Mouse (Mus musculus) c-Kit-positive CD71-positive TER-119-positive erythroid progenitor cells, embryonic 14.5 days (primary cell): Measurements from ENCODE around the gene Klf15.

Experiments used
- DNase-seq: peaks from one replicate; pipeline ENCODE4 v3.0.0-alpha.2; 2013; ENCODE audit warnings: low spot score

The Klf15 gene

DNA sequence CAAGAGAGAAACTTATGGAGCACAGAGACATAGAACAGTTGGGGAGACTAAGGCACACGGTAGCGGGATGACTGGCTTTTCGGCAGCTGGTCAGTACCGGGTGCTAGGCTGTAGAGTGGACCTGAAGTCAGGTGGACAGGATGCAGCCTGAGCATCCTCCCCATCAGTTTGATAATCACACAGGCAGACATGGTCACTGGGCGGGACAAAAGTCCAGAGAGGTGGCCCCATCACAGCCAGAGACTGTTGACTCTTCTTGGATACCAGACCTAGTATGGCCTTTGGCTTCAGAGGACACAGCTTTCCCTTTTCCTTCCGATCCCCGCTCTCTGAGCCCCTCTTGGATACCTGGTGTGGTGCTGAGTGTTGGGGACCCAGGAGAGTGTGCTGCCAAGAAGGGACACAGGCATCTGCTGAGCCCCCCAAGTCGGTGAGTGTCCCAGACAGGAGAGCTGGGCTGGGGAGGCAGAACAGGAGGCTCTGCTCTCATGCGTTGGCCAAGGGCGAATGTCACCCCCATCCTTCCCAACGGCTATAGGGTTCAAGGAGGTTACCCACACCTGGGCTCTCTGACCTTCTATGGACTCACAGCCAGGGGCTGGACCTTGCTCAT lies 2.8 kb downstream of the Klf15 start:
- DNase-seq: no peak

GRCm38 (mm10) chr6:90466079-90466478 lies 3.7 kb downstream of the Klf15 start:
- DNase-seq: no peak

DNA sequence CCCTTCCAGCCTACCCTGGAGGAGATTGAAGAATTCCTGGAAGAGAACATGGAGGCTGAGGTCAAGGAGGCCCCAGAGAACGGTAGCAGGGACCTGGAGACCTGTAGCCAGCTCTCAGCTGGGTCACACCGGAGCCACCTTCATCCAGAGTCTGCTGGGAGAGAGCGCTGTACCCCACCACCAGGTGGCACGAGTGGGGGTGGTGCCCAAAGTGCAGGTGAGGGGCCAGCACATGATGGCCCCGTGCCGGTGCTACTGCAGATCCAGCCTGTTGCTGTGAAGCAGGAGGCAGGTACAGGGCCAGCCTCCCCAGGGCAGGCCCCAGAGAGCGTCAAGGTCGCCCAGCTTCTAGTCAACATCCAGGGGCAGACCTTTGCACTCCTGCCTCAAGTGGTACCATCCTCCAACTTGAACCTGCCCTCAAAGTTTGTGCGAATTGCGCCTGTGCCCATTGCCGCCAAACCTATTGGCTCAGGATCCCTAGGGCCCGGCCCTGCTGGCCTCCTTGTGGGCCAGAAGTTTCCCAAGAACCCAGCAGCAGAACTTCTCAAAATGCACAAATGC lies 4.6 kb downstream of the Klf15 start:
- no peak for DNase-seq

GRCm38 (mm10) chr6:90468216-90468615 lies 5.8 kb downstream of the Klf15 start:
- no peak for DNase-seq

GRCm38 (mm10) chr6:90469041-90469440 lies 6.7 kb downstream of the Klf15 start:
- no peak for DNase-seq

DNA sequence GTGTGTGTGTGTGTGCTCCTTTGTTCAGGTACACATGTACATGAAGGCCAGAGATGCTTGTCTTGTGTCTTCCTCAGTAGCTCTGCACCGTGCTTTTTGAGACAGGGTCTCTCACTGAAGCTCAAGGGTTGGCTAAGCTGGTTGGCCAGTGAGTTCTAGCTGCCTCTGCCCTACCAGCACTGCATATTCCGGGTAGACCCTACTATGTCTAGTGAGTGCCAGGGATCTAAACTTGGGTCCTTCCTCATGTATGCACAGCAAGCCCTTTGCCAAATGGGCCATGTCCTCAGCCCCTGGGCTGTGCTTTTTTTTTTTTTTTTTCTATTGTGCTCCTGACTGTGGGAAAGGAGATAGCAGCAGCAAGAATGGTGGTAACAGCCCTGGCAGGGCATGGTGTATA lies 7.9 kb downstream of the Klf15 start:
- DNase-seq: no peak

- no peak for DNase-seq
Measured at GRCm38 (mm10) chr6:90470947-90471541, 8.7 kb downstream of the Klf15 start.

DNA sequence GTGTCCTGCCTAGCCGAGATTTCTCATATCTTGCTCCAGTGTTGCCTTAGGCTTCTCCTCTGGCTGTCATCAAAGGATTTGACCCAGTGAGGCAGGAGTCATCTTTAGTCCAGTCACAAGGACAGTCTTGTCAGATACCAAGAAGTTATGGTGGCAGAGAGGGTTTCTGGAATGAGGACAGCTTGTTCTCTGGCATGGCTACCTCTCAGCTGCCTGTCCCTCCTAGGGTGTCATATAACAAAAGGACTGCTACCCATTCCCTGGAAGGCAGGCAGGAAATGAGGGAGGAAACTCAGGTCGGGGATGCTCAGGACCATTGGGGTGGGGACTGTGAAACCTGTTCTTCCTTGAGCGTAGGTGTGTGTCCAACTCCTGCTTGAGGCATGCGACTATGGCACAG lies 9.7 kb downstream of the Klf15 start:
- no peak for DNase-seq

- no peak for DNase-seq
Measured at GRCm38 (mm10) chr6:90472697-90473096, 10.3 kb downstream of the Klf15 start.

GRCm38 (mm10) chr6:90473630-90474360 lies 11.4 kb downstream of the Klf15 start:
- no peak for DNase-seq

GRCm38 (mm10) chr6:90474361-90474750 lies 12.0 kb downstream of the Klf15 start:
- no peak for DNase-seq

DNA sequence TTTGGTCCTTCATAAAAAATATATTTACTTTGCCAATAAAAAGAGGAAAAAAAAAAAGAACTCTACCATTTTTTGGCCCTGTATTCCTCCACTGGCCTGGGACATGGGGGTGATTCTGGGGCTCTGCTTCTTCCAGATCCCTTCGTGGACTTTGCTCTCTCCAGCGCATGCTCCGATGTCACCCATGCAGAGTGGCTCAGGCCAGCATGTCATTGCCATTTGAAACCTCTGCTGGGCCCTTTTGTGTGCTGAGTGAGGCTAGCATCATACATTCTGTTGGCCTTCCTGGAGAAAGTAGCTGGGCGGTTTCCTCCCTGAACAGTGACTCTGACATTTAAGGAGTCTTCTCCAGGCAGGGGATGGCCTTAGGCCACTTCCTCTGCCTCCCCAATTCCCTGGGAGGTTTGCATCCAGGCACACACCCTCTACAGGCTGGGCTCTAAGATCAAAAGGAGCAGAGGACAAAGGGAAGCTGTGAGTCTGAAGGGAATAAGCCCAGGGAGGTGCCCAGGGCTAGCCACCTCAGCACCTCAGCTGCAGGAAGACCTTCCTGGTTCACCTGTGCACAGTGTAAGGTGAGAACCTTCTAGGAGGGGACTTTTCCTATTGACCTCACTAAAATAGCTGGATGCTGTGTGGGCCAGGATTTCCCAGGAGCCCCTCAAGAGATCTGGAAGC lies 12.9 kb downstream of the Klf15 start:
- DNase-seq: no peak

DNA sequence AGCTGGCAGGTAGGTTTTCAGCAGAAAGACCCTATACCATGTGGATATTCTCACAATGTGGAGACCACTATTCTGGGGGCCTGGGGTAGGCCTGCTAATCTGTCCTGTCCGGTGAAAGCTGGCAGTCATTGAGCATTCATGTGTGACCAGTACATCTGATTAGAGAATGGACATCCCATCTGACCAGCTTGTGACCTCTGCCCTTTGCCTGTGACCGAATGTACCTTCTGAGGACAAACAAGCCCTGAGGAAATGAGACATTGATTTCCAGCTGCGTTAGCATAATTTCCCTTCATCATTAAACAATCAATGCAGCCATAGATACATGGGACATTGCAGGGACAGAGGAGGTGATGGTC lies 13.5 kb downstream of the Klf15 start:
- no peak for DNase-seq

DNA sequence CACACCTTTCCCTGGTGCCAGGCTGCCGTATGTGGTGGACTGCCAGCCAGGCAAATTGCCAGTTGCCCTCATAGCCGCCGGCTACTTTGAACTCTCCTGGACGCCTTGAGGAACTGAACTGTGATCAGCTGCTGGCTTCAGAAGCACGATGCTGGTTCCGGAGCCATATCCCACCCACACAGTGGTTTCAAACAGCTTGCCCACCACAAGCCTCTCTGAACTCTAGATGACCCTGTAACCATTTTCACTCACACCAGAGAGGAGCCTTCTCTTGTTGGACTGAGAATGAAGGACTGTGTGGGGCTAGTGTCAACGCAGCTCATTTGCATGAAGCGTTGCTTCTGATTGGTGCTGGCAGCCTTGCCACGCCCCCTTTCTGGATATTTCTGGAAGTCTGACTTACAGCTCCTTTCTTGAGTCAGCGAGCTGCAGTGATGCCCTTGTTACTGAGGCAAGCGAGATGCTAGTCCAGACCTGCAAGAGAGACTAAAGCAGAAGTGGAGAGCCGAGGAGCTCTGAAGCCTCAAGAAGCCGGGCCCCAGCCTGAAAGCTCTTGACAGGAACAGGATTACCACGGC lies 14.7 kb downstream of the Klf15 start:
- DNase-seq: peak; percentile 4

DNA sequence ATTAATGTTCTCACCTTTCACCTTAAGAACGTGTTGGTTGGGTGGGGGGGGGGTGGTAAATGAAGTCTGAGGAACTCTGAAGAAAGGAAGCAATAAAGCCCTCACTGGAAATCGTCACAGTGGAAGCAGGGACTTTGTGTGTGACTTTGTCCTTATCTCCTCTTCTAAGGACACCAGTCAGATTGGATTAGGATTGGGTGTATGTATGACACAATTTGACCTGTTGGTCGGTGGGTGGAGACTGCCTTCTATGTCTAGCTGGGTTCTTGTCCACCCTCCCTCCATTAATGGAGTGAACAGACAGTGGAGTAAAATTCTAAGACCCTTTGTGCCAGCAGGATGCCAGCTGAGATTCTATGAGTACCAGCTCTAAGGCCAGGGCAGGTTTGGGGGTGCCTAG lies 21.9 kb downstream of the Klf15 start:
- no peak for DNase-seq

- no peak for DNase-seq
Measured at GRCm38 (mm10) chr6:90484876-90485275, 22.5 kb downstream of the Klf15 start.

- no peak for DNase-seq
Measured at GRCm38 (mm10) chr6:90486176-90486921, 24.0 kb downstream of the Klf15 start, which contains the start of gene Aldh1l1. Gene Aldh1l1, plus strand, starts transcription at chr6:90486427.

GRCm38 (mm10) chr6:90487531-90487930 lies 25.2 kb downstream of the Klf15 start:
- DNase-seq: no peak

GRCm38 (mm10) chr6:90489532-90489931 lies 27.2 kb downstream of the Klf15 start:
- DNase-seq: no peak

GRCm38 (mm10) chr6:90490976-90491375 lies 28.6 kb downstream of the Klf15 start:
- DNase-seq: no peak

DNA sequence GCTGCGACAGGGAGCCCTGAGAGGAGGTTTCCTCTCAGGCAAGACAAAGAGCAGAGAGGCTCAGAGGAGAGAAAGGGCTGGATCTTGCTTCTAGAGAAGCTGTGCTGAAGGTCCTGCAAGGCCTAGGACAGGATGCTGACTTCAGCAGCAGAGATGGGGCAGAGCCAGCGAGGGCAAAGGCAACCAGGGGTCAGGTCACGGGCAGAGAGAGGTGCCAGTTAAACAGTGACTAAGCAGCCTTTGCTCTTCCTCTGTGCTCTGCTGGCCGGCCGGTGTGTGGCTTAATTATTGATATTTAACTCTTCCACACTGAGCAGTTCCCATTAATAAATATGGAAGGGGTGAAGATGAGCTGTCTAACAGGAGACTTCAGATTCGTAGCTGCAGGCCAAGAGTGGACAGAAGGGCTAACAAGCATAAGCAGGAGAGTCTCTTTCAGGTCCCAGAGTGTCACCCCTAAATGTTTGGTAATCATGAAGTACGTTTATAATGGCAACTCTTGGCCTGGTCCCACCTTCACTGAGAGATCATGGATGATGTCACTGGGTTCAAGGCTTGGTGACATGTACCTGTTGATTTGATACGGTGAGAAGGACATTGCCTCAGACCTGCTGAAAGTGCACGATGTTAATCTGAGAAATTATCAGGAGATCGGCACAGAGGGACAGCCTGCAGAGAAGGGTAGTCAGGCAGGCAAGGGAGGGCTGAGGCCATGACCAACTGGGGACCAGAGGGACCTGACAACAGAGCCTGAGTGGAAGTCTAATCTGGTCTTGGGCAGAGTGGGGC lies 29.8 kb downstream of the Klf15 start:
- DNase-seq: no peak
